Mouse (Mus musculus) E14TG2a.4 (cell line): ENCODE results near the gene Rhog.

Experiments
- H3K27me3 ChIP-seq: 2 replicates; pipeline ENCODE4 v1.6.1; 2014; ENCODE audit warnings: low read length, control low read depth; ENCODE audit not compliant: insufficient read depth
- H3K36me3 ChIP-seq: 2 replicates; pipeline ENCODE4 v1.6.1; 2014; ENCODE audit warnings: low read length, control low read depth; ENCODE audit not compliant: insufficient read depth
- H3K4me1 ChIP-seq: replicated peaks from 2 replicates; pipeline ENCODE4 v1.6.1; 2014; ENCODE audit warnings: low read depth, low read length, control low read depth
- H3K4me3 ChIP-seq: replicated peaks from 2 replicates; pipeline ENCODE4 v1.5.1; 2014; ENCODE audit warnings: mild to moderate bottlenecking, low read length
- H3K9me3 ChIP-seq: 2 replicates; pipeline ENCODE4 v1.6.1; 2014; ENCODE audit warnings: low read length, control low read depth
- CTCF ChIP-seq: conservative IDR thresholded peaks from 2 replicates; pipeline ENCODE4 v1.5.1; 2014; ENCODE audit warnings: low read length
- NANOG ChIP-seq: IDR thresholded peaks from 2 replicates; pipeline ENCODE4 v1.6.1; 2014; ENCODE audit warnings: borderline replicate concordance, low read length, mixed read lengths
- POU5F1 ChIP-seq: IDR thresholded peaks from 2 replicates; pipeline ENCODE4 v1.6.1; 2014; ENCODE audit warnings: low read length, borderline replicate concordance

Gene Rhog

DNA sequence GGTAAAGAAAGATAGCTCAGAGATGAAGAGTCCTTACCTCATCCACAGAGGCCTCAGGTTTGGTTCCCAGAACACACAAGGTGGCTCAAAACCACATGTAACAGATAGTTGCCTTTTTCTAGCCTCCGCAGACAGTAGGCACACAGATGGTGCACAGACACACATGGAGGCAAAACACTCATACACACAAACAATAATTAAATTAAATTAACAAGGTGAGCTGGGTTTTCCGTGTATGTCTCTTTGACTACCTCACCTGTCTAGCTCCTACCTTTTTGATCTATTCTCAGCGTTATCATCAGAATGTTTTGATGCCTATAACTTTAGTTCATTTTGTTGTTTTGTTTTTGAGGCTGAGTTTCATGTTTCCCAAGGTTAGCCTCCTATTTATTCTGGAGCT lies at the start of gene Rhog:
Rhog (minus strand) TSS at position 101 of the 400 bp plus-strand sequence.
- TF ChIP-seq NANOG (no peak), CTCF (no peak), POU5F1 (no peak)
- Histone ChIP-seq H3K36me3 (no peaks in the 10 kb centered on the region), H3K27me3 (peaks cover 18% of the 10 kb centered on the region), H3K4me1 (peaks cover 7% of the 10 kb centered on the region), H3K4me3 (no peak within 1 kb of the TSS), H3K9me3 (no peaks in the 10 kb centered on the region)

DNA sequence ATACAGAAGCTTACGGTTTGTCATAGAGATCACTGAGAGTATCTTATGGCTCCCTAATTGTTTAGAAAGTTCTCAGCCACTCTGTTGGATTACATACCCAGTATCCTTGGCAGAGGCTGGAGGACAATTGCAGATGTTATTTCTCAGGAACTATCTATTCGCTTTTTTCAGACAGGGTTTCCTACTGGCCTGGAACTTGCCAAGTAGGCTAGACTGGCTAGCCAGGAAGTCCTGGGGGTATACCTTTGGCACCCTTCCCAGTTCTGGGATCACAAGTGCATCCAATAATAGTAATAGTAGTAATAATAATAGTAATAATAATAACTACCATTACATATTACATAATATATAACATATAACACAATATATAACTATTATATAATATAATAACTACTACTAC lies 49.7 kb upstream of the Rhog start:
- no peak overlapping the region for H3K4me3 ChIP-seq
- TF ChIP-seq POU5F1 (no peak), NANOG (no peak), CTCF (no peak)
- H3K4me1 ChIP-seq: no peaks in the 10 kb centered on the region

DNA sequence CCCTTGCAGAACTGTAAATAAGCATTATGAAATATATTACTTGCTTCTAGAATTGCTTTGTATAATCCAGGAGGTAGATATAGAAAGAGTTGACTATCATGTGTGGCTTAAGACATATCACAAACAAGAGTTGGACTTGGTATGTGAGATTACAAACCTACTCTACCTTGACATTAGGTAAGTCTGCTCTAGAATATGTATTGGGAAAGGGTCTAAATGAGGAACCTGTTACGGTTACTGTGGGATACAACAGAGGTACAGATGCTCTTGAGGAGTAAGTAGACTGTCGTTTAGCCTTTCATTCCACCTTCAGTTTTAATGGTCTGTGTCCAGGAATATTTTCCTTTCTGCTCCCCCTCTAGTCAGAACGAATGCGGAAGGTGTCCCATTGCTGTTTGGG lies 46.6 kb upstream of the Rhog start:
- Histone ChIP-seq H3K4me3 (no peak overlapping the region), H3K27me3 (no peaks in the 10 kb centered on the region), H3K4me1 (no peaks in the 10 kb centered on the region), H3K9me3 (no peaks in the 10 kb centered on the region), H3K36me3 (no peaks in the 10 kb centered on the region)
- TF ChIP-seq POU5F1 (no peak), NANOG (no peak), CTCF (no peak)

More for the DNA sequence above, 49.7 kb upstream of the Rhog start:
- no peaks in the 10 kb centered on the region for H3K27me3 ChIP-seq
- no peaks in the 10 kb centered on the region for H3K9me3 ChIP-seq
- no peaks in the 10 kb centered on the region for H3K36me3 ChIP-seq

DNA sequence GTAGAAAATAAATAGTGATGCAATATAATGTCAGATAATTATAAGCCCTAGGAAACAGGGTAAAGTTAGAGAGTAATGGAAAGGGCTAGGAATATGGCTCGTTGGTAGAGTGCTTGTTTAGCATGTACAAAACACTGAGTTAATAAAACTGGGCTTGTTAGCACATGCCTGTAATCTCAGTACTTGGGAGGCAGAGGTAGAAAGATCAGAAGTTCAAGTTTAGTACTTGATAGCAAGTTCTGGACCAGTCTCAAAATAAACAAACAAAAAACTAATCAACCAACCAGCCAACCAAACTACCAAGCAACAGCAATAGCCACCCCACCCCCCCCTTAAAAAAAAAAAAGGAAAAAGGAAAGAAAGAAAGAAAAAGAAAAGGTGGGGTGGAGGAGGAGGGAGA lies 44.9 kb upstream of the Rhog start:
- Histone ChIP-seq H3K9me3 (no peaks in the 10 kb centered on the region), H3K4me3 (no peak overlapping the region), H3K36me3 (no peaks in the 10 kb centered on the region), H3K4me1 (no peaks in the 10 kb centered on the region), H3K27me3 (no peaks in the 10 kb centered on the region)
- TF ChIP-seq CTCF (no peak), NANOG (no peak), POU5F1 (no peak)

DNA sequence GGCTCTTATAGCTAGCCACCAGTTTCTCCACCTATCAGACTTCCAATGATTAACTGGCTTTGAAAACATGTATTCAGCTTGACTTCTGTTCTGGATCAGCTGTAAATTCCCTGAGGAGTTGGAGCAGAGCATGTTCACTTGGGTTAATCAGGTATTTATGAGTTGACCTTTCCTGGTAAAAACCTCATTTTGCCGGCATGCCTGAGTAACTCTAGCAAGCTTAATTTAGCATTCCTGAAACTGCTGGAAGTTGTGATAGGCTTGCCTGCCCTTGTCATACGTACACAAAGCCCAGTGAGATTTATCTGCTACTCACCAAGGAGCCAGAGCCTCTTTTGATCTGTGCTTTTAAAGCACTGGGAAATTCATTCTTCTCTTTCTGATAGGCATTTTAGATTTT lies 37.4 kb upstream of the Rhog start:
- H3K27me3 ChIP-seq: no peaks in the 10 kb centered on the region
- peaks cover 3% of the 10 kb centered on the region for H3K4me1 ChIP-seq
- H3K36me3 ChIP-seq: no peaks in the 10 kb centered on the region
- no peak overlapping the region for H3K4me3 ChIP-seq
- H3K9me3 ChIP-seq: no peaks in the 10 kb centered on the region
- TF ChIP-seq NANOG (no peak), POU5F1 (no peak), CTCF (no peak)

DNA sequence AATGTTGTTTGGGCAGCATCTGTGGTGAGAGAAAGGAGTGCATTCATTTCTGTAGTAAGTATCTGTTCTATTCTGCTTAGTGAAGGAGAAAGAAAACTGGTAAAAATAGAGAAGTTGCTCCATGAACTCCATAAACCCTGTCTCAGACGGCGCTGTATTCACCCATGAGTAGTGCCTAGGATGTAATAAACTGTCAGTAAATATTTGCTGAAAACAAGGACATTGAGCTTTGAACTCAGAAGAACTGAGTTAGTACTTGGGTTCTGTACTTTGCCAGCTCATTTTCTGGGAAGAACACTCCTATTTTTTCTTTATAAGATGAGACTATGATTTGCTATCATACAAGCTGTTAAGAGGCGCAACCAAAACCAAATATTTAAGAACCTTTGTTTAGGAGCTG lies 36.4 kb upstream of the Rhog start:
- no peak for TF ChIP-seq NANOG
- no peak for TF ChIP-seq POU5F1
- TF ChIP-seq CTCF: no peak
- no peaks in the 10 kb centered on the region for H3K36me3 ChIP-seq
- no peaks in the 10 kb centered on the region for H3K9me3 ChIP-seq
- H3K27me3 ChIP-seq: no peaks in the 10 kb centered on the region
- H3K4me1 ChIP-seq: peaks cover 3% of the 10 kb centered on the region
- H3K4me3 ChIP-seq: no peak overlapping the region

DNA sequence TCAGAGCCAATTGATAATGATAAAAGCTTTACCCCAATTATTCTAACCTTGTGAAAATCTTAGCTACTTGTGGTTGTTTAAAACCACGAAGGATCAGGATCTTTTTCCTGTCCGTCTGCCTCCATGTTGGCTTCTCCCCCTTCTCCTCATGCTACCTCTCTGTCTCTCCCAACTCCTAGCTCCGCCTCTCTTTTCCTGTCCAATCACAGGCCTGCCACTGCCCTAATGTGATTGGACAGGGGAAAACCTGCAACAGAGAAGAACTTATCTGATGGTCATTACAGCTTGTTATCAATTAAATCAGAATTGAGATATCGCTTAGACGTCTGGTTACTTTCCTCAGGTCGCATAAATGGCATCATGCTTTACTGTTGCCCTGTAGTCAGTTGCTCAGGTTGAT lies 33.6 kb upstream of the Rhog start:
- H3K9me3 ChIP-seq: no peaks in the 10 kb centered on the region
- H3K36me3 ChIP-seq: no peaks in the 10 kb centered on the region
- H3K27me3 ChIP-seq: no peaks in the 10 kb centered on the region
- H3K4me1 ChIP-seq: peaks cover 3% of the 10 kb centered on the region
- TF ChIP-seq CTCF (no peak), POU5F1 (no peak), NANOG (no peak)
- H3K4me3 ChIP-seq: peak overlapping the region; percentile 56

DNA sequence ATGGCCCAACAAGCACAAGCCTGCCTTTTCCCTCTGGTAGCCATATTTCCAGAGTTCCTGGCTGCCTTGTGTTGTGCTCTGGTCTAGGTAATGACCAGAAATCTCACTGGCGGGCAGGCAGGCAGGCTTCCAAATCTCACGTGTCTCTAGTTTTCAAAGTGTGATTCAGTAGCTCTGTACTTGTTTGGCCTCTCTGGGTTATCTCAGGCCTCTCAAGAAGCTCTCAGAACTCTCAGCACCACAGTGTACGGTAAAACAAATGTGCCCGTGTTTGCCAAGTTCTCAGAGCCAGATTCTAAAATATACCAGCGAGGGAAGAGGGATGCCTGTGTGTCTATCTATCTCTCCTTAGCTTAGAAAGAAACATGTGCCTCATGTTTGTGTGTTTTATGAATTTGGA lies 26.4 kb upstream of the Rhog start:
- Histone ChIP-seq H3K27me3 (no peaks in the 10 kb centered on the region), H3K36me3 (no peaks in the 10 kb centered on the region), H3K9me3 (no peaks in the 10 kb centered on the region), H3K4me1 (no peaks in the 10 kb centered on the region), H3K4me3 (no peak overlapping the region)
- TF ChIP-seq CTCF (no peak), NANOG (no peak), POU5F1 (no peak)

DNA sequence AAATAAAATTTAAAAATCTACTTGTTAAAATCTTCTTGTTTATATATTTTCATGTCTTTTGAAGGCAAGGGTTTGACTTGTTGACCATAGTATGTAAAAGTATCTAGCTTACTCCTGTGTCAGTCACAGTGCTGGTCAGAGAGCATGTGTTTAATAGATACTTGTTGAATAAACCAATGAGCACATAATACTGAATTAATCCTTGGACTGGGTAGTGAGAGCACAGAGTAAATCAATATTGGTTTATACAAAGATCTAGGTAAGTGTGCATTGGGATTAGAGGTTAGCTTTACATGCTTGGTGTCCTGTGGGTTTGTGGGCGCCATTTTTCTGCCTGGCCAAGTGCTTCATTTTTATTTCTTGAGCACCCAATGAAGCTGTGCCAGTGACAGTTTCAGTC lies 25.5 kb upstream of the Rhog start:
- no peaks in the 10 kb centered on the region for H3K4me1 ChIP-seq
- no peak overlapping the region for H3K4me3 ChIP-seq
- no peak for TF ChIP-seq POU5F1
- no peaks in the 10 kb centered on the region for H3K36me3 ChIP-seq
- no peaks in the 10 kb centered on the region for H3K9me3 ChIP-seq
- H3K27me3 ChIP-seq: no peaks in the 10 kb centered on the region
